Mouse (Mus musculus) kidney, adult 2 months (tissue): ENCODE measurements around the gene Nxf1. TPM values are rescaled to one million over a fixed set of nuclear protein-coding genes. Genes with fewer than 3 reads are reported as not detected.

Experiments used
- DNase-seq: peaks from one replicate; pipeline ENCODE4 v3.0.0; 2021
- H3K27ac ChIP-seq: fragments of 200-500 bp; 2 replicates; pipeline ENCODE4 v1.5.1; 2012; ENCODE audit warnings: low read depth, low read length, control low read depth, inconsistent platforms; ENCODE audit not compliant: insufficient read depth
- H3K27me3 ChIP-seq: fragments of 200-500 bp; replicated peaks from 2 replicates; pipeline ENCODE4 v1.6.1; 2012; ENCODE audit warnings: mild to moderate bottlenecking, moderate library complexity, low read length, inconsistent platforms; ENCODE audit not compliant: control insufficient read depth, insufficient read depth
- H3K36me3 ChIP-seq: fragments of 200-500 bp; 2 replicates; pipeline ENCODE4 v1.6.1; 2012; ENCODE audit warnings: mild to moderate bottlenecking, moderate library complexity, low read length, inconsistent platforms; ENCODE audit not compliant: control insufficient read depth, insufficient read depth
- H3K4me1 ChIP-seq: fragments of 200-500 bp; 2 replicates; pipeline ENCODE4 v1.6.1; 2011; ENCODE audit warnings: low read length; ENCODE audit not compliant: control insufficient read depth, insufficient read depth
- H3K4me3 ChIP-seq: fragments of 200-500 bp; 2 replicates; pipeline ENCODE4 v1.5.1; 2011; ENCODE audit warnings: mild to moderate bottlenecking, low read depth, low read length, control low read depth; ENCODE audit not compliant: insufficient read depth
- CTCF ChIP-seq: fragments of 200-500 bp; conservative IDR thresholded peaks from 2 replicates; pipeline ENCODE4 v1.5.1; 2011; ENCODE audit warnings: low read depth, mild to moderate bottlenecking, control low read depth, low read length, moderate library complexity, mixed read lengths; ENCODE audit not compliant: insufficient read depth, insufficient read length
- POLR2A ChIP-seq: fragments of 200-500 bp; IDR thresholded peaks from one replicate; pipeline ENCODE4 v1.6.1; 2011; ENCODE audit warnings: low read depth, low read length, control low read depth
- WGBS: fragments of 180-500 bp; shearing (Covaris S2); methylation state at CpG from one replicate; pipeline ENCODE4 v1.1.7; 2018; 5-methylcytosine and 5-hydroxymethylcytosine counted together
- polyA plus RNA-seq: library from polyadenylated mRNA; depleted of rRNA; stranded (reverse); fragments of >200 nt; gene quantifications from 2 replicates; pipeline ENCODE4 v1.2.3, GENCODE M21; 2012

The Nxf1 gene
- polyA plus RNA-seq, 1 experiment: 89.7 TPM

GRCm38 (mm10) chr19:8735389-8736159 is 21.3 kb upstream of the Nxf1 start, which contains the start of gene Wdr74:
Wdr74 (plus strand) TSS chr19:8735827.
- H3K4me3 ChIP-seq: peak within 1 kb of the TSS; percentile 94
- peak within 1 kb of the TSS; percentile 70 for H3K27ac ChIP-seq
- no peak for TF ChIP-seq CTCF
- peak; percentile 72 for TF ChIP-seq POLR2A
- H3K36me3 ChIP-seq: no peaks in the 10 kb centered on the region
- WGBS: under 1% methylated on average over 32 of the region's 32 CpGs
- DNase-seq: peak; percentile 96
- peaks cover 4% of the 10 kb centered on the region; the same call in 1 of the 2 replicates for H3K4me1 ChIP-seq
- H3K27me3 ChIP-seq: no peaks in the 10 kb centered on the region

GRCm38 (mm10) chr19:8736160-8736467 is 20.8 kb upstream of the Nxf1 start:
- Histone ChIP-seq H3K4me3 (peak overlapping the region; percentile 94), H3K36me3 (no peaks in the 10 kb centered on the region), H3K27ac (no peak overlapping the region), H3K27me3 (no peaks in the 10 kb centered on the region), H3K4me1 (peaks cover 7% of the 10 kb centered on the region; the same call in 1 of the 2 replicates)
- DNase-seq: no peak
- 2% methylated on average over 11 of the region's 11 CpGs for WGBS
- TF ChIP-seq POLR2A: no peak

DNA sequence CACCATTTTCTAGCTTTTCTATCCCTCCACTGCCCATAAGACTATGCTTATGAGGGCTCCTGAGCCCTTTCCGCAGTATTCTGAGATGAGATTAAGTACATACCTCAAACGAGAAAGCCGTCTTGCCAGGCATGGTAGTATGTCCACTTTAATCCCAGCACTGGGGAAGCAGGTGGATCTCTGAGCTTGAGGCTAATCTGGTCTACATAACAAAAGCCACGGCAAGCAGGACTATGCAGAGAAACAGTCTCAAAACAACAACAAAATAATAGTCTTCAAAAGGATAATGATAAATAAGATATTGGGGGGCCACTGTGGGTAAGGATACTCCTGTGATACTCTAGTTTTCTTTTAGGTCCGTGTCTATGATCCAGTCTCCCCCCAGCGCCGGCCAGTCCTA is 18.0 kb upstream of the Nxf1 start:
- H3K4me3 ChIP-seq: no peak overlapping the region
- peaks cover 14% of the 10 kb centered on the region; the same call in 1 of the 2 replicates for H3K4me1 ChIP-seq
- TF ChIP-seq POLR2A (no peak), CTCF (no peak)
- 89% methylated on average over 7 of the region's 7 CpGs for WGBS
- H3K36me3 ChIP-seq: peaks cover 1% of the 10 kb centered on the region; the same call in 1 of the 2 replicates
- no peak for DNase-seq
- H3K27me3 ChIP-seq: no peaks in the 10 kb centered on the region
- no peak overlapping the region for H3K27ac ChIP-seq

DNA sequence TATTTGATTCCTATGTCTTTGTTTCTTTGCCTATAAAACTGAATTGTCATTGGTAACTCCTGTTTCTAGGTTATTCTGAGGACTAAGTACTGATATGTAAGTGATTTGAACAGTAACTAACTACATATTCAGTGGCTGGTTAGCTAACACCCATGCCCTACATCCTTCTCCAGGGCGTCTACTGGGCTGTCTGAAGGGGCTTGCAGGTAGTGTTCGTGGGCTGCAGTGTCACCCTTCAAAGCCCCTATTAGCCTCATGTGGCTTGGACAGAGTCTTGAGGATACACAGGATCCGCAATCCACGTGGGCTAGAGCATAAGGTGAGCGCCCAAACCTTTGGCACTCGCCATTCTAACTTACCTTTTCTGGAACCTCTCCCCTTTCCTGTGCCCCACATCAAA is 17.2 kb upstream of the Nxf1 start:
- DNase-seq: no peak
- Histone ChIP-seq H3K27ac (no peak overlapping the region), H3K4me3 (no peak overlapping the region), H3K36me3 (peaks cover 1% of the 10 kb centered on the region; the same call in 1 of the 2 replicates), H3K4me1 (peaks cover 14% of the 10 kb centered on the region; the same call in 1 of the 2 replicates), H3K27me3 (no peaks in the 10 kb centered on the region)
- 93% methylated on average over 6 of the region's 6 CpGs for WGBS
- TF ChIP-seq POLR2A (no peak), CTCF (no peak)

GRCm38 (mm10) chr19:8740603-8741002 is 16.3 kb upstream of the Nxf1 start, which contains the start of gene 1700092M07Rik:
1700092M07Rik (plus strand) TSS chr19:8740718.
- WGBS: 46% methylated on average over 14 of the region's 14 CpGs
- no peak for DNase-seq
- H3K27ac ChIP-seq: peak within 1 kb of the TSS; percentile 90
- H3K27me3 ChIP-seq: no peaks in the 10 kb centered on the region
- TF ChIP-seq POLR2A (no peak), CTCF (no peak)
- peak within 1 kb of the TSS; percentile 59 for H3K4me3 ChIP-seq
- peaks cover 14% of the 10 kb centered on the region; the same call in 1 of the 2 replicates for H3K4me1 ChIP-seq
- peaks cover 1% of the 10 kb centered on the region; the same call in 1 of the 2 replicates for H3K36me3 ChIP-seq

DNA sequence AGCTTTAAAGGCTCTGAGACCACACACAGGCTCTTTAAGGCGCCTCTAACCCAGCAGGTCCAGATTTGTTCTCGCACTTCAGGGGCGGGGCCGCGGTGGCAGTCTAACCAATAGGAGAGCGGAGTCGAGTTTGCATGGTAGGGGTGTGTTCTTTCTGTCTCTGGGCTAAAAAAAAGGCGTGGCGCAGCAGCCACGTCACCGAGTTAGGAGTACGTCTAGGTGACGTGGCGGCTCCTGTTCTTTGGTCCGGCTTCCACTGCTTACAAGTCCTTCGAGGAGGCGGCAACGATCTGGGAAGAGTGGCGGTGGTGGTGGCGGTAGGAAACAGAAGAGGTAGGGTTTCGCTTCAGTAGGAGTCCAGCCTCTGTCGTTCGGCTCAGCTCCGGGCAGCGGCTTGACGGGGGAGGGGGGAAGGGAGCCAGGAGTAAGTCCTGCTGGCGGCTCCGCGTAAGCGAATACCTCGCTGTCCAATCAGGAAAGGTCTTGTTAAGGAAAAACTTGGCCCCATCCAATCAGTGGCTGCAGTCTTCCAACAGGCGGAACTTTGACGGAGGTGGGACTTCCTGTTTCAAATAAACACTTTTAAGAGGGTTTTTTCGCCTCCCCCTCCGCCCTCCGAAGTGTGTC is 15.5 kb upstream of the Nxf1 start, which contains the start of gene Stx5a:
TSS of gene Stx5a (plus strand) at position 171 of the 627 bp plus-strand sequence.
- under 1% methylated on average over 36 of the region's 36 CpGs for WGBS
- peak; percentile 99 for DNase-seq
- H3K36me3 ChIP-seq: peaks cover 1% of the 10 kb centered on the region; the same call in 1 of the 2 replicates
- no peak for TF ChIP-seq CTCF
- peak; percentile 35 for TF ChIP-seq POLR2A
- H3K27me3 ChIP-seq: no peaks in the 10 kb centered on the region
- H3K27ac ChIP-seq: peak within 1 kb of the TSS; percentile 90
- peaks cover 14% of the 10 kb centered on the region; the same call in 1 of the 2 replicates for H3K4me1 ChIP-seq
- peak within 1 kb of the TSS; percentile 75 for H3K4me3 ChIP-seq

DNA sequence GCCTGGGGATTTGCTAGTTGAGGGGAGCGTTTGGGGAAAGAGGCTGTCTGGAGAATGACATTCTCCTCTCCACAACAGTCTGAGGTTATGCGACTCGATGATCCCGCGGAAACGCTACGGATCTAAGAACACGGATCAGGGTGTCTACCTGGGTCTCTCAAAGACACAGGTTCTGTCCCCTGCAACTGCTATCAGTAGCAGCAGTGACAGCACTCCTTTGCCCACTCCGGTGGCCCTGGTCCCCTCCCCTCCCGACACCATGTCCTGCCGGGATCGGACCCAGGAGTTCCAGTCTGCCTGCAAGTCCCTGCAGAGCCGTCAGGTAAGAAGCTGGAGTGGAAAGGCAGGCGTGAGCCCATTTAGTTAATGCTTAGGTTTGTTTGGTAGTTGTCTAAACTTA is 14.7 kb upstream of the Nxf1 start:
- TF ChIP-seq CTCF (no peak), POLR2A (no peak)
- peak overlapping the region; percentile 75 for H3K4me3 ChIP-seq
- H3K36me3 ChIP-seq: peaks cover 1% of the 10 kb centered on the region; the same call in 1 of the 2 replicates
- no peaks in the 10 kb centered on the region for H3K27me3 ChIP-seq
- WGBS: 4% methylated on average over 14 of the region's 14 CpGs
- no peak for DNase-seq
- peaks cover 14% of the 10 kb centered on the region; the same call in 1 of the 2 replicates for H3K4me1 ChIP-seq
- peak overlapping the region; percentile 56 for H3K27ac ChIP-seq
